Mouse (Mus musculus): ENCODE measurements at regions not wholly inside any gene's neighbourhood (a gene's known extent, or its start where the extent isn't known, plus 50 kb on each side); places are given as distances from the start of the nearest gene placed in this dataset.
A peak's percentile ranks its signal among the peaks of the same experiment; 100 is the strongest.

DNA sequence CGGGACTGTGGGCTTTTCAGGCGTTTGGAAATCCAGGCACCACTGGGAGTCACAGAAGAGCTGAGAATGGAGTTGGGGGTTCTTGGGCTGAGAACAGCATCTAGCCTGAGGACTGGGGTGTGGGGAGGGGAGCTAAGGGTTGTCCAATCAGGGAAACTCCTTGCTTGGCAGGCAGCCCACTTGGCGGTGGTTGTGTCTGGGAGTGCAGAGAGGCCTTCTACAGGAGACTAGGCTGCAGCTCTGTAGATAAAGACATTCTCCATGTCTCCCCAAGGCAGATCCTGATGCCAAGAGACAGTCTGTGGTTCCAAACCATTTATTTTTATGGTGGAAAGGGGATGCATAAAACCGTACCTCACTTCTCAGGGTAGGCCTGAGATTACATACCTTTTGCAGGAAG, 774.6 kb downstream of the Brinp1 start:
- WGBS: 77% methylated on average over 4 of the region's 4 CpGs
- H3K4me2 ChIP-seq (replicated peaks): no peak overlapping the region
- H3K4me3 ChIP-seq: no peak overlapping the region
- H3K27me3 ChIP-seq: no peaks in the 10 kb centered on the region
- no peak overlapping the region for H3K27ac ChIP-seq (replicated peaks)
- no peak for ATAC-seq (replicated peaks)
- H3K36me3 ChIP-seq: no peaks in the 10 kb centered on the region
- H3K4me1 ChIP-seq: no peaks in the 10 kb centered on the region
- H3K9me3 ChIP-seq: no peaks in the 10 kb centered on the region
- no peak overlapping the region for H3K9ac ChIP-seq (replicated peaks)

DNA sequence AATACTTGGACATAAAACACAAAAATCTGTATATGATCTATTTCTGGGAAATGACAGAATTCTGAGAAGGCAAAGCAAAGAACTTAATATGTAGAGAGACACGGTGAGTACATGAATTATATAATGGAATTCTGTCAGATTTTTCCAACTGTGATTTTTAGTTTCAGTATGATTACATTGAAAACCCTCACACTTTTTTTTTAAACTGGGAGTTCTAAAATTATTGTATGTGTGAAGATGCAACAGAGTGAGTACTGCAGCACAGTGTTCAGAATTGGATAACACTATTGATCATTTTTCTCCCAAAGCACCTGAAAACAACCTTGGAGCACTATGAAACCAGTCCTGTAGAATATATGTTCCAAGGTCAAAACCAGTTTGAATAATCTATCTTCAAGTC, 797.7 kb downstream of the Brinp1 start:
- 82% methylated on average over 1 of the region's 1 CpGs for WGBS
- H3K9me3 ChIP-seq: no peaks in the 10 kb centered on the region
- H3K4me3 ChIP-seq: no peak overlapping the region
- H3K36me3 ChIP-seq: no peaks in the 10 kb centered on the region
- H3K9ac ChIP-seq (replicated peaks): no peak overlapping the region
- H3K27me3 ChIP-seq: no peaks in the 10 kb centered on the region
- no peaks in the 10 kb centered on the region for H3K4me1 ChIP-seq
- no peak overlapping the region for H3K4me2 ChIP-seq (replicated peaks)
- ATAC-seq (replicated peaks): no peak
- no peak overlapping the region for H3K27ac ChIP-seq (replicated peaks)

DNA sequence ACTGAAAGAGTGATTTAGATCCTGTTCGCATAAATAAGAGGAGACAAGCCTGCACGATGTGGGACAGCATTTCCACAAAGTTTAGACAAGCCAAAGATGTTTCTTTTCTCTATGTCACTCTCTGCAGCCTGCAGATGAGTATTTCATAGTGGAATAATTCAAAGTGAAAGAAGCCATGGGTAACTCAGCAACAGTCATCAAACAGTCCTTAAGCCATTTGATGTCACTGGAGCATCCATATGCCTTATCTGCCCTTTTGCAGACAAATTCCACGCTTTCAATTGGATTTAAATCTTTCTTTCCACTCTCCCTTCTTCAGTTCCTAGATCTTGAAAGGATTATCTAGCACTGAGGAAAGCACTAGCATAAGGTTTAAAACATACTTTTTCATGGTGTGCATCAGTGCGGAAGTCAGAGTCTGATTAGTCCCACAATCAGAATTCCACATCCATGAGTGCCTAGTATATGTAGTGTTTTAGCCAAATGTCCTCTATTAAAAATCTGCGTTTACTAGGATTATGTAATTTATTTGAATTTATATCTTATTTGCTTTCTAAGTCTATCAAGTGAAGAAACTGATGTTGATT, 805.6 kb downstream of the Brinp1 start:
- Histone ChIP-seq H3K9ac (replicated peaks) (no peak overlapping the region), H3K4me3 (no peak overlapping the region), H3K36me3 (no peaks in the 10 kb centered on the region), H3K4me2 (replicated peaks) (no peak overlapping the region), H3K9me3 (no peaks in the 10 kb centered on the region), H3K4me1 (no peaks in the 10 kb centered on the region), H3K27me3 (no peaks in the 10 kb centered on the region), H3K27ac (replicated peaks) (no peak overlapping the region)
- ATAC-seq (replicated peaks): no peak
- WGBS: 74% methylated on average over 5 of the region's 5 CpGs

DNA sequence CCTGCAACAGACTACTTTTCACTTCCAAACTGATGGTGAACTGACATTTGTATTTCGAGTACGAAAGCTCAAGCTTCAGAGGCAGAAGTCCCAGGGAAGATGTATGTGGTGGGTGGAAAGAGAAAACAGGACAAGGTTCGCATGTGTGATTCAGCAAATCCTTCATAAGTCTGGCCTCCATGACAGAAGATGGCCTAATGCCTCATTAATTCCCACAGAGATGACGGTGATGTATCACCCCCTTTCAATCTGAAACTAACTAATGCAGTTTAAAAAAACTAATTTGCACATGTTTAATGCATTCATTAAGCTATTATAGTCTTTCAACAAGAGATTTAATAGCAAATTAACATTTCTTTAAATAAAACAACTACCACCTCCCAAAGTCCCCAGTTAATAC, 826.1 kb downstream of the Brinp1 start:
- Histone ChIP-seq H3K4me2 (replicated peaks) (no peak overlapping the region), H3K27me3 (no peaks in the 10 kb centered on the region), H3K9me3 (no peaks in the 10 kb centered on the region), H3K9ac (replicated peaks) (no peak overlapping the region), H3K27ac (replicated peaks) (no peak overlapping the region), H3K4me1 (no peaks in the 10 kb centered on the region), H3K4me3 (no peak overlapping the region), H3K36me3 (no peaks in the 10 kb centered on the region)
- WGBS: 48% methylated on average over 4 of the region's 4 CpGs
- no peak for ATAC-seq (replicated peaks)

DNA sequence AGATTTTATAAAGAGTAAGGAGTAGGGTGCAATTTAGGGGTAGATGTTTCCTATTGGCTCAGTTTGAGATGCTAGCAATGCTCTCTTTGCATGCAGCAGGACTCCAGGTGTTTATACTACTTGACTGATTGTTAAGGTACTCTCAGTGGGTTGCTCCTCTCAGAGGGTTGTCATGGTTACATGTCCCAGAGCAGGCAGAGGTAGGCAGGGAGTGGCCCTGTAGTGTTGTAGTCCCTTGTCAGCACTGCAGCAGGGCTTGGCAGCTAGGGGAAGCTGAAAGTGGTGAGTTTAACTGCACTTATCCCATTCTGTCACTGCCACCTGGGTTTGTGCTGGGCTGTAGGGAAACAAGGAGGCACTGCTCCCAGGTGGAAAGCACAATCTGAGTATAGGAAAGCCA, 839.7 kb downstream of the Brinp1 start:
- Histone ChIP-seq H3K27ac (replicated peaks) (no peak overlapping the region), H3K9me3 (no peaks in the 10 kb centered on the region), H3K36me3 (no peaks in the 10 kb centered on the region), H3K4me1 (no peaks in the 10 kb centered on the region), H3K4me3 (no peak overlapping the region), H3K27me3 (no peaks in the 10 kb centered on the region), H3K9ac (replicated peaks) (no peak overlapping the region), H3K4me2 (replicated peaks) (no peak overlapping the region)
- no peak for ATAC-seq (replicated peaks)

DNA sequence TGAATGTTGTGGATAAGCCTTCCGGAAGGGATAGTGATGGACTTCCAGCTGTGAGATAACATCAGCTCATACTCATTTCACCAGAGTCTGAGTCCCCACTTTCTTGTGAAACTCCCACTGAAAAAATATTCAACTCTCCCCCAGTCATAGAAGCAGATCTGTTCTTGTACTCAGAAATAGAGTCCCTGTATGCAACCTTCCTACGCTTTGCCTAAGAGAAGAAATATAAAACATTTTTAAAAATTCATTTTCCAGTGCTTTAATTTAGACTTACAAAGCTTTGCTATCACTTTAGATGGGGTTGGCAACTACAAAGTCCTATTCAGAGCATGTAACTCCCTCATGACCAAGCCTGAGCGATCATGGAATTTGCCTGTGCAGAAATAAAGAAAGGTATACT, 868.9 kb downstream of the Brinp1 start:
- Histone ChIP-seq H3K27ac (replicated peaks) (no peak overlapping the region), H3K9ac (replicated peaks) (no peak overlapping the region), H3K9me3 (no peaks in the 10 kb centered on the region), H3K27me3 (no peaks in the 10 kb centered on the region), H3K36me3 (no peaks in the 10 kb centered on the region), H3K4me2 (replicated peaks) (no peak overlapping the region), H3K4me1 (no peaks in the 10 kb centered on the region), H3K4me3 (no peak overlapping the region)
- 86% methylated on average over 3 of the region's 3 CpGs for WGBS
- no peak for ATAC-seq (replicated peaks)

DNA sequence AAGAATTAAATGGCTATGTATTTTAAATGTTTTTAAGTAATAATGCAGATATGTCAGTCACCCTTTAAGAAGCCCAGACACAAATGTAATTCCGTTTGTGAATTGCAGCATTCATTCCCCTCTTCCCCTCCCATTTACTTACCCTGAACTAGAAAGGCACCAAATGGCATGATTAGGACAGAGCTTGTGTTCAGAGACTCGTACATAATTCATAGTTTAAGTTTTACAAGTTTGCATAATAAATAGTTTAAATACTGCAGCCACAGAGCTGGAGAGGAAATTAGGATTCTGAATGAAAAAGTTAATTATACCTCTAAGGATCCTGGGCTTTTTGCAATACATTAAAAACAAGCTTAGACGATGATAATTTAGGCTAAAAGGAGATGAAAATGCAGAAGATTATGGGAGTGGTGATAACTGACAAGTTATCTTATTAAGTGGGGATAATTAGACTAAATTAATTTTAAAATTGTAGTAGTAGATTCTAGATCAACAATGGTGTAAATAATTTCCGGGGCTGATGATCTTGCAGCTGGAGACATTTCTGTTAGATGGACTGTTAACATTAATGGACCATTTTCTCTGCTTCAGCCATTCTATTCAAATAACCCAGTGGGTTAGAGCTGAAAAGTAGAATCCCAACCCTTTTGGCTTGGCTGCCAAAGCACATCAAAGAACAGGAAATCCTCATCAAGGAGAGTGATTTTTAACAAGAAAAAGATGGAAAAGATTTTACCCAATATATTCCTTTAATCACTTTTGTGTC, 897.2 kb downstream of the Brinp1 start:
- Histone ChIP-seq H3K4me3 (no peak overlapping the region), H3K9ac (replicated peaks) (no peak overlapping the region), H3K27me3 (no peaks in the 10 kb centered on the region), H3K4me2 (replicated peaks) (no peak overlapping the region), H3K36me3 (no peaks in the 10 kb centered on the region), H3K4me1 (no peaks in the 10 kb centered on the region), H3K9me3 (no peaks in the 10 kb centered on the region), H3K27ac (replicated peaks) (no peak overlapping the region)
- ATAC-seq (replicated peaks): peak; percentile 87
- 24% methylated on average over 4 of the region's 4 CpGs for WGBS

DNA sequence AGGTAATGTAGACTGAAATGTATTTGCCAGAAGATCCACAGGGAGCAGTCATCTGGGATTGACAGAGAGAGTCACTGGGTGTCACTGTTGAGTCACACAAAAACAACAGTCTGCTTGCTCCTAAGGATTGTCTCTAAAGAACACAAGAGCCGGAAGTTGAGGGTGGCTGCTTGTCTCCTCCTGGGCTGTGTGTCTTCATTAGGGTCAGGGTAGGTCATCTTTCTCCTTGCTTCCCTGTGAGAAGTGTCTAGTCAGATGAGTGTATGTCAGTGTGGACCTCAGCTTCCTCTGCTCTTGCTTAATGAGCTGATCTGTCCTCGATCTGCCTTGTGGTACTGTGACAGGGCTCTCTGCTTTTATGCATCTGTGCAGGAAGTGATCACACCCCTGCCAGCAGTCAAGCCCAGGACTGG, 931.3 kb downstream of the Brinp1 start:
- peaks cover 4% of the 10 kb centered on the region; the same call in 1 of the 2 replicates for H3K4me1 ChIP-seq
- no peaks in the 10 kb centered on the region for H3K27me3 ChIP-seq
- H3K9me3 ChIP-seq: no peaks in the 10 kb centered on the region
- 21% methylated on average over 2 of the region's 2 CpGs for WGBS
- H3K9ac ChIP-seq (replicated peaks): peak overlapping the region; percentile 15; the same call in 1 of the 2 replicates
- H3K4me3 ChIP-seq: no peak overlapping the region
- no peaks in the 10 kb centered on the region for H3K36me3 ChIP-seq
- H3K27ac ChIP-seq (replicated peaks): 0 out of 2 replicates have a peak overlapping the region, but pooled peaks have one; percentile 21
- ATAC-seq (replicated peaks): peak; percentile 94
- no peak overlapping the region for H3K4me2 ChIP-seq (replicated peaks)

DNA sequence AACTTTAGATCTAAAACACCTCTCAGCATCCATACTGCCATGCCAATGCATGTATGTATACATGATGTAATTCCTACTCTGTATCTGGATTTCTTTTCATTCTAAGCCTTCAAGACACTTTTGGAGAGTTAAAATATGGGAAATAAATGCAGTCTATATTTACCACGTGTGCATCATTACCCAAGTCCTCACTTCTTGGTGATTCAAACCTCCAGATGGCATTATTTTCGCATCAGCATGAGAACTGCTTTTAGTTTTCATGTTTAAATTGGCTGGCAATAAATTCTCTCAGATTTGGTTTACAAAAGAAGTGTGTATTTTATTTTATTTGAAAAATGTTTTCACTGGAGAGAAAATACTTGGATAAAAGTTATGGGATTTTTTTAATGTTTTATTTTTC, 942.8 kb downstream of the Brinp1 start:
- WGBS: 49% methylated on average over 2 of the region's 2 CpGs
- ATAC-seq (replicated peaks): no peak

DNA sequence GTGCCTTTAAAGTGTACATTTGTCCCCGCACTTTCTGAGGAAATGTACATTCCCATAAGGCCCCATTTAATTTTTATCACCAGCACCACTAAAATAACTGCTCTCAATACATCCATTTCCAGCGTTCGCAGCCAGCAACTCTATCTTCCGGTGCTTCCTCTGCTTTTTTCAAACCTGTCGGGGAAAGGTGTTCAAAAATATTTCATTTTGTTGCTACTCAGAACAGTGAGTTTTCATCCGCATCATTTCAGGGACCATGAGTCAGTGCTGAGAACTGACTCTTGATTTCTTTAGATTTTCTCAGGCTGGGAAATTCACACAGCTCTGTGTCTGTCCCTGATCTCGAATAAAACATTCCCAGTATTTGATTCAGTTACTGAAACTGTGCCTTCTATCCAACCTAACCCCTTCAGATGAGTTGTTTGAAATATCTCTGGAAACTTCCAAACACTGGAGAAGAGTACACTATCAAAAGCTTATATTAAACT, 959.4 kb downstream of the Brinp1 start:
- H3K4me1 ChIP-seq: no peaks in the 10 kb centered on the region
- no peak for ATAC-seq (replicated peaks)
- no peak overlapping the region for H3K4me3 ChIP-seq
- H3K27ac ChIP-seq (replicated peaks): no peak overlapping the region
- no peaks in the 10 kb centered on the region for H3K36me3 ChIP-seq
- H3K9me3 ChIP-seq: no peaks in the 10 kb centered on the region
- H3K27me3 ChIP-seq: no peaks in the 10 kb centered on the region
- H3K4me2 ChIP-seq (replicated peaks): no peak overlapping the region
- WGBS: 89% methylated on average over 7 of the region's 7 CpGs
- H3K9ac ChIP-seq (replicated peaks): no peak overlapping the region

More for the DNA sequence above, 942.8 kb downstream of the Brinp1 start:
- Histone ChIP-seq H3K4me3 (no peak overlapping the region), H3K9me3 (no peaks in the 10 kb centered on the region), H3K9ac (replicated peaks) (no peak overlapping the region), H3K4me1 (no peaks in the 10 kb centered on the region), H3K36me3 (no peaks in the 10 kb centered on the region), H3K27me3 (no peaks in the 10 kb centered on the region), H3K27ac (replicated peaks) (no peak overlapping the region), H3K4me2 (replicated peaks) (no peak overlapping the region)

DNA sequence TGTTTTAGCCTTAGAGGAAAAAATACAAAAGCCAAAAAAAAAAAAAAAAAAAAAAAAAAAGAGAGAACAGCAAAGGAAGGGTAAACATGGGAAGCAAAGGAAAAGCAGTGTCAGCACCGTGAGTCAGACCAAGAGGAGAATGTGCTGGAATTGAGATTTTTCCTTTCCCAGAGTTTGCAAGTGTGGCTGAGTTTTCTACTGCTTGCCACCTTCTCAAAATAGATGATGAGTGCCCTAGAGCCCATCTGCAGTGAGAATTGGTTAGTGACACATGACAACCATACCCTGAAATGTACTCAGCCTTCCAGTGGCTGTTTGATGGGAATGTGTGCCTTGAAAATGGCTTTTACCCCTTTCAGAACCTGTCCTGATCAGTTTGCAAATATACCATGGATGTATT, 990.7 kb downstream of the Brinp1 start:
- no peaks in the 10 kb centered on the region for H3K9me3 ChIP-seq
- H3K4me1 ChIP-seq: no peaks in the 10 kb centered on the region
- 91% methylated on average over 1 of the region's 1 CpGs for WGBS
- no peaks in the 10 kb centered on the region for H3K36me3 ChIP-seq
- H3K9ac ChIP-seq (replicated peaks): no peak overlapping the region
- H3K4me3 ChIP-seq: no peak overlapping the region
- H3K27ac ChIP-seq (replicated peaks): no peak overlapping the region
- no peak for ATAC-seq (replicated peaks)
- no peak overlapping the region for H3K4me2 ChIP-seq (replicated peaks)
- H3K27me3 ChIP-seq: no peaks in the 10 kb centered on the region

DNA sequence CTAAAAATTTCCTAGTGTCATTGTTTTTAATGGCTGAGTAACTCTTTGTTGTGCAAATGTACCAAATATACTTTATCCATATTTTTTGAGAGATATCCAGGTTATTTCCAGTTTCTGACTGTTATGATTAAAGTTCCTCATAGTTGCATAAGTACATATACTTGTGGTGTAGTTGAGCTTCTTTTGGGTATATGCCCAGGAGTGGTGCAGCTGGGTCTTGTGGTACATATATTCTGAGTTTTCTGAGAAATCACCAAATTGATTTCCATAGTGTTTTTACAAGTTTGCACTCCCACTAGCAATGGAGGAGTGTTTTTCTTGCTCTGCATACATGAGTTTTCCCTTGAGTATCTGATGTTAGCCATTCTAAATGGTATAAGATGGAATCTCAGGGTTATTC, 1006.2 kb downstream of the Brinp1 start:
- Histone ChIP-seq H3K9ac (replicated peaks) (no peak overlapping the region), H3K4me1 (no peaks in the 10 kb centered on the region), H3K27ac (replicated peaks) (no peak overlapping the region), H3K4me3 (no peak overlapping the region), H3K36me3 (no peaks in the 10 kb centered on the region), H3K4me2 (replicated peaks) (no peak overlapping the region), H3K27me3 (no peaks in the 10 kb centered on the region), H3K9me3 (no peaks in the 10 kb centered on the region)
- ATAC-seq (replicated peaks): no peak

DNA sequence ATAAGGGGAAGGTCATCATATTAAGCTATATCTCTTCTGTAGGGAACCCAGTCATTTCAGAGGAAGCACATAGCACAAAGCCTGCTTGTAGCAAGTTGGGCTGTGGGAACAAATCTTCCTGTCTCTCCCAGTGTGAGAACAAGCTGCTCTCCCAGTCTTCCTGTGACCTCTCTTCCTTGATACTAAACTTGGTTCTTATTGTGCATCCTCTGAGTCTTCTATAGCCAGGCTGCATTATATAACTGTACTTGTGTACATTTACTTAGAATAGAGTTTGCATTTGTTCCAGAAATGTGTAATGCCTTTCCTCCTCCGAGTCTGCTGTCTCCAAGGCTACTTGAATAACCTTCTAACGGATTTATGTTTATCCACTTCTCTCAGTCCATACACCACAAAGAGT, 1021.7 kb downstream of the Brinp1 start:
- Histone ChIP-seq H3K27ac (replicated peaks) (no peak overlapping the region), H3K9me3 (no peaks in the 10 kb centered on the region), H3K4me3 (no peak overlapping the region), H3K4me2 (replicated peaks) (no peak overlapping the region), H3K4me1 (no peaks in the 10 kb centered on the region), H3K36me3 (no peaks in the 10 kb centered on the region), H3K9ac (replicated peaks) (no peak overlapping the region), H3K27me3 (no peaks in the 10 kb centered on the region)
- 76% methylated on average over 2 of the region's 2 CpGs for WGBS
- ATAC-seq (replicated peaks): no peak
